Mouse (Mus musculus) hindbrain, embryonic 12.5 days (tissue): ENCODE data around the gene Ice2. TPM values are rescaled to one million over a fixed set of nuclear protein-coding genes. Genes with fewer than 3 reads are reported as not detected.

Experiments
- ATAC-seq: fragments of 200-750 bp; cut with Nextera tagmentation; 2 replicates; pipeline ENCODE4 v1.8.0; 2017; ENCODE audit warnings: moderate TSS enrichment; ENCODE audit not compliant: low FRiP score
- H3K27ac ChIP-seq: fragments of 300-500 bp; sonication (generic); 2 replicates; pipeline ENCODE4 v1.5.1; 2016; ENCODE audit warnings: mild to moderate bottlenecking
- H3K27me3 ChIP-seq: fragments of 300-500 bp; sonication (generic); 2 replicates; pipeline ENCODE4 v1.6.1; 2016; ENCODE audit warnings: mild to moderate bottlenecking
- H3K36me3 ChIP-seq: fragments of 300-500 bp; sonication (generic); 2 replicates; pipeline ENCODE4 v1.6.1; 2016; ENCODE audit warnings: mild to moderate bottlenecking
- H3K4me1 ChIP-seq: fragments of 300-500 bp; sonication (generic); 2 replicates; pipeline ENCODE4 v1.6.1; 2016
- H3K4me2 ChIP-seq: fragments of 300-500 bp; sonication (generic); replicated peaks from 2 replicates; pipeline ENCODE4 v1.6.1; 2016; ENCODE audit warnings: mild to moderate bottlenecking
- H3K4me3 ChIP-seq: fragments of 300-500 bp; sonication (generic); 2 replicates; pipeline ENCODE4 v1.5.1; 2016; ENCODE audit warnings: mild to moderate bottlenecking
- H3K9ac ChIP-seq: fragments of 300-500 bp; sonication (generic); 2 replicates; pipeline ENCODE4 v1.6.1; 2016; ENCODE audit warnings: mild to moderate bottlenecking, moderate library complexity
- H3K9me3 ChIP-seq: fragments of 300-500 bp; sonication (generic); replicated peaks from 2 replicates; pipeline ENCODE4 v1.6.1; 2016; ENCODE audit warnings: mild to moderate bottlenecking
- WGBS: fragments of 180-500 bp; shearing (Covaris S2); methylation state at CpG from one replicate; pipeline ENCODE4 v1.1.7; 2016; 5-methylcytosine and 5-hydroxymethylcytosine counted together
- microRNA-seq: library from miRNA; unstranded; fragments of <30 nt; microRNA quantifications from one replicate; pipeline ENCODE4, GENCODE M21; 2017
- polyA plus RNA-seq: library from polyadenylated mRNA; unstranded; fragments of >200 nt; fragmentation: Nextera tagmentation; extraction: Ambion mirVana; gene quantifications from 2 replicates; pipeline ENCODE4 v1.2.1, GENCODE M21; 2016

Ice2 gene
- polyA plus RNA-seq, 1 experiment from 2014 or later, result 20.9 TPM

- no peaks in the 10 kb centered on the region for H3K36me3 ChIP-seq
- H3K9ac ChIP-seq, result no peak overlapping the region
- 65% methylated on average over 10 of the region's 10 CpGs for WGBS
Observed at GRCm38 (mm10) chr9:69467310-69467939, 69.7 kb downstream of the Ice2 start.

GRCm38 (mm10) chr9:69468991-69469390, 71.3 kb downstream of the Ice2 start:
- Histone ChIP-seq H3K4me1 (peaks cover 40% of the 10 kb centered on the region), H3K9me3 (no peaks in the 10 kb centered on the region), H3K4me3 (no peak overlapping the region), H3K27ac (0 out of 2 replicates have a peak overlapping the region, but pooled peaks have one; percentile 18), H3K4me2 (peak overlapping the region; percentile 15), H3K36me3 (no peaks in the 10 kb centered on the region), H3K9ac (no peak overlapping the region), H3K27me3 (no peaks in the 10 kb centered on the region)
- peak; percentile 64 for ATAC-seq
- 9% methylated on average over 9 of the region's 9 CpGs for WGBS

More at GRCm38 (mm10) chr9:69467310-69467939, 69.7 kb downstream of the Ice2 start:
- Histone ChIP-seq H3K4me1 (peaks cover 40% of the 10 kb centered on the region), H3K9me3 (no peaks in the 10 kb centered on the region), H3K4me2 (no peak overlapping the region), H3K4me3 (no peak overlapping the region), H3K27me3 (no peaks in the 10 kb centered on the region), H3K27ac (peak overlapping the region; percentile 32; the same call in 1 of the 2 replicates)
- ATAC-seq, result no peak

DNA sequence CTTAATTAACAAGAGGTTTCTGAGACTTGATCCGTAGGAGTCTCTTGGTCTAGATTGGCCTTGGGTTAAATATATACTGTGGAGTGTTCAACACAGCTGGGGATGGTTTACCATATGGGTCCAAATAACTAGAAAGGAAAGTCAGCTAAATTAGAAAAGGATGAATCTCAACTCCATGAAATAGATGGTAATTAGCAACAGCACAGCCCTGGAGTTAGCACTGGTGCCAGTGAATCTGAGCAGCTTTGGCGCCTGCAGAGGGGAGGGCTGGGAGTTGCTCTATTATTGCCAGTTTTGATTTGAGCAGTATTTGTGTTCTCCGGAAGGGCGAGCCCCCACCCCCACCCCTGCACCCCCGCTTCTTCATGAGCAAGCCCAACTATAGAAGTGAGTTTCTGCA, 72.7 kb downstream of the Ice2 start:
- Histone ChIP-seq H3K4me1 (peaks cover 40% of the 10 kb centered on the region), H3K4me3 (no peak overlapping the region), H3K9ac (no peak overlapping the region), H3K9me3 (no peaks in the 10 kb centered on the region), H3K4me2 (no peak overlapping the region), H3K27ac (no peak overlapping the region), H3K27me3 (no peaks in the 10 kb centered on the region), H3K36me3 (no peaks in the 10 kb centered on the region)
- ATAC-seq, result no peak
- WGBS, result 70% methylated on average over 5 of the region's 5 CpGs

DNA sequence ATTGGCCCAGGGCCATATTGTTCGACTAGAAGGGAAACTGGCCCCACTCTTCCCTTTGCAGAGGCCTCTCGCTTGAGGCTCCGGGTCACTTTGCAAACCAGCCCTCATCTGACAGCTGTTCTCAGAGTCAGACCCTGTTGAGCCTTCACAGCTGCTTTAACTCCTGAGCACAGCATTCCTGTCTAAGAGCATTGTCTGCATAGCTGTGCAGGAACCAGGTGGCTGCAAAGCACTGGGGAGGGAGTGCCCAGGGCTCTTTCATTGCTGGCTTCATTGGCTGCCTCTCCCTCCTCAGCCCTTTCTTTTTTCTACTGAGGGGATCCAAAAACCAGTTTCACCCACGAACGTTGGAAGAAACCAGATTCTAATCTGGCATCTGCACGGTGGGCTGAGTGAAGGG, 73.2 kb downstream of the Ice2 start:
- Histone ChIP-seq H3K27me3 (no peaks in the 10 kb centered on the region), H3K27ac (peak overlapping the region; percentile 48), H3K9me3 (no peaks in the 10 kb centered on the region), H3K9ac (no peak overlapping the region), H3K36me3 (no peaks in the 10 kb centered on the region), H3K4me1 (peaks cover 40% of the 10 kb centered on the region), H3K4me3 (no peak overlapping the region), H3K4me2 (no peak overlapping the region)
- WGBS, result 31% methylated on average over 6 of the region's 6 CpGs
- ATAC-seq, result no peak

- H3K4me2 ChIP-seq, result no peak overlapping the region
- no peak for ATAC-seq
- H3K4me1 ChIP-seq, result peaks cover 30% of the 10 kb centered on the region
- no peaks in the 10 kb centered on the region for H3K9me3 ChIP-seq
- no peak overlapping the region for H3K9ac ChIP-seq
- no peak overlapping the region for H3K4me3 ChIP-seq
- no peaks in the 10 kb centered on the region for H3K27me3 ChIP-seq
- H3K27ac ChIP-seq, result no peak overlapping the region
- WGBS, result 90% methylated on average over 6 of the region's 6 CpGs
- H3K36me3 ChIP-seq, result no peaks in the 10 kb centered on the region
Observed at GRCm38 (mm10) chr9:69472724-69473123, 75.0 kb downstream of the Ice2 start.

GRCm38 (mm10) chr9:69475873-69476272, 78.2 kb downstream of the Ice2 start:
- Histone ChIP-seq H3K4me1 (peaks cover 3% of the 10 kb centered on the region; the same call in 1 of the 2 replicates), H3K27ac (no peak overlapping the region)

GRCm38 (mm10) chr9:69477195-69477823, 79.6 kb downstream of the Ice2 start:
- no peak for ATAC-seq
- no peak overlapping the region for H3K4me3 ChIP-seq
- H3K4me1 ChIP-seq, result no peaks in the 10 kb centered on the region
- H3K36me3 ChIP-seq, result no peaks in the 10 kb centered on the region
- H3K27ac ChIP-seq, result no peak overlapping the region
- no peak overlapping the region for H3K4me2 ChIP-seq
- no peaks in the 10 kb centered on the region for H3K9me3 ChIP-seq
- 74% methylated on average over 14 of the region's 14 CpGs for WGBS
- no peaks in the 10 kb centered on the region for H3K27me3 ChIP-seq
- no peak overlapping the region for H3K9ac ChIP-seq

More at GRCm38 (mm10) chr9:69475873-69476272, 78.2 kb downstream of the Ice2 start:
- no peak overlapping the region for H3K4me2 ChIP-seq
- H3K36me3 ChIP-seq, result no peaks in the 10 kb centered on the region
- H3K27me3 ChIP-seq, result no peaks in the 10 kb centered on the region
- H3K4me3 ChIP-seq, result no peak overlapping the region
- no peaks in the 10 kb centered on the region for H3K9me3 ChIP-seq
- H3K9ac ChIP-seq, result no peak overlapping the region
- no peak for ATAC-seq
- 78% methylated on average over 6 of the region's 6 CpGs for WGBS

GRCm38 (mm10) chr9:69477824-69478222, 80.1 kb downstream of the Ice2 start:
- H3K4me2 ChIP-seq, result no peak overlapping the region
- no peak for ATAC-seq
- H3K27me3 ChIP-seq, result no peaks in the 10 kb centered on the region
- H3K9ac ChIP-seq, result no peak overlapping the region
- no peaks in the 10 kb centered on the region for H3K4me1 ChIP-seq
- H3K4me3 ChIP-seq, result no peak overlapping the region
- H3K9me3 ChIP-seq, result no peaks in the 10 kb centered on the region
- H3K36me3 ChIP-seq, result no peaks in the 10 kb centered on the region
- WGBS, result 71% methylated on average over 6 of the region's 6 CpGs
- no peak overlapping the region for H3K27ac ChIP-seq

DNA sequence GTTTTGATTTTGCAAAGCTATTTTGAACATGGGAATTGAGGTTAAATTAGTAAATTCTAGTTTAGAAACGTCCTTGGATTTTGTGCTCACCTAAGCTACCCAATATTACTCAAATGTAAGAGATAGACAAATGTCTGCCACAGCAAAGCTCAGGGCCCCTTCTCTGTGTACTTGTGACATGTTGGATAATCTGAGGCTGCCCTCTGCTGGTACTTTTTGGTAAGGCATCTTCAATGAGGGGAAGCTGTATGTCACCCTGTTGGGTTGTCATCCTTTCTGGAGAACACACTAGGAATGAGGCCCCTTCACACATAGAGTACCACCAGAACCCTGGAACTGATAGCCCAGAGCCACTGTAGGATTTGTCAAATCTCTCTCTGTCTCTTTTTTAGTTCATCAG, 82.6 kb downstream of the Ice2 start:
- 6% methylated on average over 1 of the region's 1 CpGs for WGBS
- no peak overlapping the region for H3K4me3 ChIP-seq
- H3K9me3 ChIP-seq, result no peaks in the 10 kb centered on the region
- no peak overlapping the region for H3K27ac ChIP-seq
- peak; percentile 48; the same call in 1 of the 2 replicates for ATAC-seq
- H3K9ac ChIP-seq, result no peak overlapping the region
- H3K4me1 ChIP-seq, result peaks cover 10% of the 10 kb centered on the region
- no peak overlapping the region for H3K4me2 ChIP-seq
- no peaks in the 10 kb centered on the region for H3K36me3 ChIP-seq
- no peaks in the 10 kb centered on the region for H3K27me3 ChIP-seq

Small RNA genes within 50 kb of the gene (microRNA-seq; reads per million reads assigned to microRNA genes)
- 1.6 reads per million for gene Mir3109

Other genes with a start within 250 kb of the Ice2 start
- 317 and 331 TPM in 2 replicates for gene Anxa2, start 55.7 kb downstream of the Ice2 start, polyA plus RNA-seq